Mouse (Mus musculus) heart, postnatal 25 days (tissue): ENCODE measurements at regions not wholly inside any gene's neighbourhood (a gene's known extent, or its start where the extent isn't known, plus 50 kb on each side); places are given as distances from the start of the nearest gene placed in this dataset.

Experiments used
- DNase-seq: peaks from one replicate; pipeline ENCODE4 v3.0.0; 2022; ENCODE audit warnings: low spot score
- intact Hi-C: fragments of 180-260 bp; cut with DNase I; formaldehyde crosslinking; loops from one replicate; pipeline ENCODE4 v1.15.1; 2025

DNA sequence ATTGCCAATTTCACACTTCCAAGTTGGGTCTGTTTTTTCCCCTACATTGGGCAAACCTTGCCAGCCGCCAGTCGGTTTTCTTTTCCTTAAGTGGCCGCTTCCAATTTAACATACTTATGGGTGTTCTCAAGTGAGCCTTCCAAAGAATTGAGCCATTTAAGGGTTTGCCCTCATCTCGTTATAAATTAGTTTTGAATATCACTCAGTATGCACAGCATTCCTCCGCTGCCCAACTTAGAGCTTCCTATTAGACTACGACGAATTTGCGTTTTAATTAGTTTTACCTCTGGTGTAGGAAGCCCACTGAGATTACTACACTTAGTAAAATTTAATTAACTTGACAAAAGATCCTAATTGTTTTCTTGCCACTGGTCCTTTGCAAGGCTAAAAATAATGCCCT, 209.9 kb downstream of the Cdh11 start:
- no peak for DNase-seq
- intact Hi-C loops, result no loop called here

DNA sequence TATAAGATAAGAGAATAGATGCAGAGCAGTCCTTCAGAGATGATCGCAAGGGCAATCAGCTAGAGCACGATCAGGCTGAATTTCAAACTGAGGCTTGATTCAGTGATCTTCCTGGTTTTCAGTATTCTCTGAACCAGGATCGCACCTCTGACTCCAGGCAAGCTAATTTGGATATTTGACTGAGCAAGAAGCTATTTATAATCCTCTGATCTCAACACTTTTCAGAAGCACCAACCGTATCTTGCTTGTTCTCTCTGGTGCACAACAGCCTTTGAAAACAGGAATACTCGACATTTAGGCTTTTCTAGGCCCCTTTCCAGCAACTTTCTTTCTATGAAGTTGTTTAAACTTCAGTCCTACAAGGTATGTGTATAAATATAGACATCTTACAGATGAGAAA, 217.7 kb downstream of the Cdh11 start:
- no peak for DNase-seq

DNA sequence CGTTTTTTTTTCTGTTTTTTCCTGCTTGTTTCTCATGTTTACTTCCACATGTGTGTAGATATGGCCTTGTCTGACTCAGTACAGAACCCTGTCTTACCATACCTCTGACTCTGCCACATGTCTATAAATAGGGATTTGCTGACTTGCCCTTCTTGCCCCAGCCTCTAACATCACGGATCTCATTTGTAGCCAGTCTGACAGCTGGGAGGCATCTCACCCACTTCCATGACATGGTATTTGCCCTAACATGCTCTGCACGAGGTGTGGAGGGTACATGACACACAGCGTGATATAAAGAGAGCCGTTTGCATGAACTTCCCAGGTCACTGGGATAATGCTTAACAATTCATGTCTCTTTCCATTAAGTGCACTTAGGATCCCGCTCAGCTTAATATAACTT, 231.2 kb downstream of the Cdh11 start:
- intact Hi-C loops, result no loop called here
- no peak for DNase-seq

More for the DNA sequence above, 217.7 kb downstream of the Cdh11 start:
- intact Hi-C loops, result no loop called here

DNA sequence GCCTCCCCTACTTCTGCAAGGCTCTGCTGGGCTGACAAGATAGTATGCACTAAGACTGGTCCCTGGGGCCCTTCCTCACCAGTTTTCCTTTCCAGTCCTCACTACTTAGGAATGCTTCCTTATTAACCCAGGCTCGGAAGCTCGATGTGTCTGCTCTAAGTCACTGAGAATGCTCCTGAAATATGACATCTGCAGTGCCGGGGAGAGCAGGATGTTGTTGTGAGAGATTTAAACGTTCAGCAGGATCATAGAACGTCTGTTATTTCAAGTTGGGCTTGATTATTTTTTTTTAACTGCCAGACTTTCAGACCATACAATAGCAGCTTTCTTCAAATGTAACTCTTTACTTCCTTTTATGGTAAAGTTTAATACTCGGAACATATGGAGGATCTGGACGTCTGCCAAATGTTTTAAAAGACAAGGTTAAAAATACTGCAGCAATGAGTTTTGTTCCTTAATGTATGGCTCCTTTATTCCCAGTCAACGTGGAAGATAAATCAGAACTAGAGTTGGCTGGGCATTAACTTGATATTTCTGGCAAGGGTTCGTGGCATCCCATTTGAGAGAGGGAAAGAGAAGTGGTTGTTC, 232.0 kb downstream of the Cdh11 start:
- intact Hi-C loops, result no loop called here
- no peak for DNase-seq

DNA sequence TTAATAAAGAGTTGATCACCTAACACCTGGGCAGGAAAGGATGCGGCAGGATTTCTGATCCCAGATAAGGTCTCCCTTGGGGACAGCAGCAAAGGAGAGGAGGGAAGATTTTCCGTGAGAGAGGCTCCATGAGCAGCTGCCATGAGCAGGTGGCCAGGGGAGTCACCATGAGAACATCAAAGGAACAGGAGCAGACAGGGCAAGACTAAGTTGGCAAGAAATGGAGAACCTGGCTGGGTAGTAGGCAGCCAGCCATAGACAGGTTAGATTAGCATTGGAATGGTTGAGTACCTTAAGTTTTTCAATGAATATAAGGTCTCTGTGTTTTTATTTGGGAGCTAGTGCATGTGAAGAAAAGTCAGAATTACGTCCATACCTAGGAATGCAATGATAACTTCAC, 246.6 kb downstream of the Cdh11 start:
- no peak for DNase-seq
- intact Hi-C loops, result no loop called here

DNA sequence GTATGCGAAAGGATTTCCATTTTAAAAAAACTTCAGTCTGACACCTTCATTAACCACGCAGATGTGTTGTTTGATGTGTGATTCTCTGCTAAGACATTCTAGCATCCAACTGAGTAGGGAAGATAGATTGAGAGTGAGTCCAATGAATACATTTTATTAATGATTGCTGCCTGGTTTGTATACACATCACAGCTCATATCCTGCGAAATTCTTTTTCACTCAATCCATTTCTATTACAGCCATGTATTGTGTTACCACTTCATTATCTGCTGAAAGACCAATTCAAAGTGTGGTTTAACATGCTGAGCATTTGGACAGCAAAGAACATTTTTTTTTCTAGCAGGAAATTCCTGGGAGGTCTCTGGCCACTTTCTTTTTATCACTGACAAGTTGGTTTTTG, 247.4 kb downstream of the Cdh11 start:
- no peak for DNase-seq
- intact Hi-C loops, result no loop called here

DNA sequence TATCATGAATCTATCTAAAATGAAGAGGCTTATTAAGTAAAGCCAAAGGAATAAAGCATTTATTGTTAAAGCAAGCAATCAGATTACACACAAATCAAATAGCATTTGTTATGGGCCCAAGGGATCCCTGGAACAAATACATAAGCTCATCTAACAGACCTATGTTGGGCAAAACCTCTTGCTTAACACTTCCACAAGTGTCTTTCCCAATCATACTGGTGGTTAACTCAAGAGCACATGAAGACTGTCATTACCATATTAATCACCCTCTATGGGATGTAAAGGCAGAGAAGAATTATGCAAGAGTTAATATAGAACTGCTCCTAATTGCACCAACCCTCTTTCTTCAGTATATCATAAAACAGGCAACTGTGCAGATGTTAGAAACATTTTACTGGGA, 267.0 kb downstream of the Cdh11 start:
- no peak for DNase-seq
- intact Hi-C loops, result no loop called here

DNA sequence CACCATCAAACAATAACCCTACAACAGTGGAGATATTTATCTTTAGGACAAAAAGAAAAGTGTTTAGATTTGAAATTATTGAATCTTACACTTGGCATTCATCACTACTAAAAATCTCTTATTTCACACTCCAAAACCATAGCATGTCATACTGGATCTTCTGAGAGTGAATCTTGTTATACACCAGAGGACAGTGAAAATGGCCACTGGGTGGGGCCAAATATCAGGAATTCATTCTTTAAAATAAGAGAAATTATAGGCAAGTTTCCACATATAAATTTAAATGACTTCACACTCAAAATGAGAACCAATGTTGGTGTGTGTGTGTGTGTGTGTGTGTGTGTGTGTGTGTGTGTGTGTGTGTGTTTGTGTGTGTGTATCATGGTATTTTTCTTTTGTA, 269.7 kb downstream of the Cdh11 start:
- intact Hi-C loops, result loop anchor here (2.0 kb wide), 1 partner anchor 269 kb away; the partner anchor contains the start of gene Cdh11

DNA sequence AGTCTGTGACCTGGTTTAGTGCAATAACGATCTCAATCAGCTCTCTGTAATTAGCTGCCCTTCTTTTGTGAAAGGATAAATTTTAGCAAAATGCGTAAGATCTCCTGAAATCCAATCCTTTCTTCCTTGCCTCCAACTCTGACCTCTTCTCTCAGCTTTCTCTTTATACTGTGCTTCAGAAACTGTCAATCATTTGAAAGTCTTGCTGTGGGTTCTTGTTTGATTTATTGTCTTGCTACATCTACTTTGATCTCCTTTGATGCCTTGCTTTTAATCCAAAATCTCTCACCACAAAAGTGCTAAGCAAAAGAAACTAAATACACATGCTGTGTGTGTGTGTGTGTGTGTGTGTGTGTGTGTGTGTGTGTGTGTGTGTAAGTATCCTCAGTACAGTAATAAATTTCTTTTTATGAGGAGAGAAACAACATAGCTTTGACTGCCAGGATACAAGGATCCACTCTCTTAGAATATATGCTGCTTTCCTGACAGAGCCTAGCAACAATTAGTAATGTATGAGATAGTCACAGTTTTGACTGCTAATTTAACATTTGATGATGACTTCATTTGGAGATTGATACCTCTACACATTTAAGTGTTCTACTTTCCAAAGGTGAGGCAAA, 270.5 kb downstream of the Cdh11 start:
- no peak for DNase-seq
- intact Hi-C loops, result loop anchor here (2.0 kb wide), 1 partner anchor 270 kb away; the partner anchor contains the start of gene Cdh11

More for the DNA sequence above, 269.7 kb downstream of the Cdh11 start:
- DNase-seq, result no peak

DNA sequence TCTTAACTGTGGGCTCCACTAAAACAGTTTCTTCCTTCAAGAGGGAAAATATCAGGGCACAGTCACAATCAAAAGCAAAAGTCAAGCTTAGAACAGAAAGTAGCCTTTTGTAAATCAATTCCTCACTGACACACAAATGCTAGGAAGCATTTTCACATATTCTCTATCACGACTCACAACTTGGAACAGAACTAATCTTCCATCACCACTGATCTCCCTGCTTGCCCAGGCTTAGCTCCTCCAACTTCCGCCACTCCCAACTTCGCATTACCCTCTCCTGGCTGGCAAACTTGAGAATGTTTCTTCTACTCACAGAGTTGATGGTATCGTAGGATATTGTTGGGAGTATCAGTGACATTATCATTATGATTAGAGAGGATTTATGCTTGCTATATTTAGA, 284.7 kb downstream of the Cdh11 start:
- intact Hi-C loops, result no loop called here
- no peak for DNase-seq

DNA sequence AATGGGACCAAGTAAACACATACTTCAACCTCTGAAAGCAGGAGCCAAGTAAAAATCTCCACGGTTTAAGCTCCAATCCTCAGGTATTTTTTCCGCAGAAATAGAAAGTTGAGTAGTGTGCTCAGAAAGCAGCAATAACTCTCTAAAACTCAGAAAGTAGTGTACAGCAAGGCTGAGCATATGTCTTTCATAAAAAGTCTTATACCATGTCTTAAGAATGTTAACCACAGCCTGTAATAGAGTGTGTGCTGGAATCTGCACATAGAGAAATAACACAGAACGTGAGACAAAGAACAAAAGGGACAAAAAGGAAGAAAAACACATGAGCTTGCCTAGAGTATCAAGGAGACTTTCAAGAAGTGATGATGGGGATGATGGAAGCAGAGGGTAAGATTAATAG, 285.2 kb downstream of the Cdh11 start:
- intact Hi-C loops, result no loop called here
- DNase-seq, result no peak

DNA sequence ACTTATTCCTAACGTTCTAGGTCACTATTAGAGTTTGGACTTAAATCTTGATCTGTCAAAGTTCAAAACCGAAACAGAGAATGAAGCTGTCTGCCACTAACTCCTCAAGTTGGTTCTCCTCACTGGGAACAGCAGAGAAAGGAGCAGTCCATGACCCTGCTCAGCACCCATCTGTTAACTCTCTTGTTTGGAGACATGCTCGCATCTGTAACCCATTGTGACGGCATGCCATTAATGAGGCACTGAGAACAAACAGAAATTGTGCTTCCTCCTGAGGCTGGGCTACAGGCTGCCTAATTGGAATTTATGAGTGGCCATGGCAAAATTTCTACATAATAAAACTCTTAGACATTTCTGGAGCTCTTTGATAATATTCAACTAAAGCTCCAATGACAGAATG, 286.4 kb downstream of the Cdh11 start:
- no peak for DNase-seq
- intact Hi-C loops, result no loop called here

DNA sequence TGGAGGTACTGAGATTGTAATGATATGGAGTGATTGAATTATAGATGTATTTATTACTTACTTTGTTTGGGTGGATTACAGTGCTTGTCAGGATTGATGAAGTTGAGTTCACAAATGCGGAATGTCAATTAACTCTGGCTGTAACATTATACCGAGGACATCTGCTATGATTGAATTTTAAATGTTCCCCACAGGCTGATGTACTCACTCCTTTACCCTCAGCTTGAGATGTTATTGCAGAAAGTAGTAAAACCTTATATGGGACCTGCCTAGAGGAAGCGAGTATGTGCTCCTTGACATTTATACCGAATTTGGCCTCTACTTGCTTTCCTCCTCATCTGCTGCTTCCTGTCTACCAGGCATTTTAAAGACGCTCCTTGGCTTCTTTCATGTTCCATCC, 288.3 kb downstream of the Cdh11 start:
- DNase-seq, result no peak
- intact Hi-C loops, result no loop called here

DNA sequence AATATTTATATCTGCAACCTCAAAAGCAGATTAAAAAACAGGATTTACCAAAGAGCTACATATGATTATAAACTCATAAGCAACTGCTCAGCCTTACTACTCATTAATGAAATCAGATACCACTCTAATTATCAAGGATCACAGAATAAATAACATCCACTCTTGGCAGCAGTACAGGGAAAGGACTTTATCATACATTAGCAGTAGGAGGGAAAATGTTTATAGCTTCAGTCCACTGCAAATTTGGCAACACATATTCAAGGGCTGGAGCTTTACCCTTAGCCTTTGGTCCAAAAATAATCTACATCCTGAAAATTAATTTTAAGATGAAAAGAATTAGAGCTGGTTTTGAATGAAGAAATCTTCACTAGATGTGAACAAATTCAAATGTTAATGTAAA, 288.7 kb downstream of the Cdh11 start:
- intact Hi-C loops, result no loop called here
- no peak for DNase-seq

DNA sequence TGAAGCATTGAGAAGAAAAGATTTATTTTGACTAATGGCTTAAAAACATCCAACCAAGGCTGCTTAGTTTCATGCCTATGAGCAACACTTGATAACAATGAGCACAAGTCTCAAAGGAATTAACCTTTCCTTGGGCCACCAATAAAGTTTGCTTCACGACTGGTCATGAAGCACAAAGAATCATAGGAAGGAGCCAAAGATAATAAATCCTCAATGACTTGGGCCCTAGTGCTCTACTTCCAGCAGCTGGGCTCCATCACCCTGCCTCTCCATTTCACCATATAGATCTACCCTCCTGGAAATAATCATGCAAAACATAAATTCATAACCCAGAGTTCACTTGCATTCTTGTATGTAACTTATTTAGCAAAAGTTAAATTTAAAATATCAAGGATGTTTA, 289.4 kb downstream of the Cdh11 start:
- no peak for DNase-seq
- intact Hi-C loops, result no loop called here

DNA sequence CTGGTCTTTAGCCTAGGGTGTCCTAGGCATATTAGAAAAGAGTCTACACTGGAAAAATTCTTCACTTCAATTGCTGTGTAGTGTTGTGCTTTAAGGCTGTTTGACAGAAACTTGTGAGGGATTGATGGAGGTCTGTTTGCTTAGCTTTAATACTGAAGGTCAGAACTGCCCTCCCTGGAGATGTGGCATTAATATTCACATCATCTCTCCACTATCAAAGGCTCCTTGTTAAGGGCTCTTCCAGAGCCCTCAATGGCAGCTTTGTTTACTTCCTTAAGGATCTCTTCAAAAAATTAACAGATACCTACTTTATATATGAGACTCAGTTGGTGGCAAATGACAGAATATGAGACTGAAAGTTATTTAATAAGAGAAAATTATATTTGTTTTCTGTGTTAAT, 294.4 kb downstream of the Cdh11 start:
- DNase-seq, result no peak
- intact Hi-C loops, result no loop called here

DNA sequence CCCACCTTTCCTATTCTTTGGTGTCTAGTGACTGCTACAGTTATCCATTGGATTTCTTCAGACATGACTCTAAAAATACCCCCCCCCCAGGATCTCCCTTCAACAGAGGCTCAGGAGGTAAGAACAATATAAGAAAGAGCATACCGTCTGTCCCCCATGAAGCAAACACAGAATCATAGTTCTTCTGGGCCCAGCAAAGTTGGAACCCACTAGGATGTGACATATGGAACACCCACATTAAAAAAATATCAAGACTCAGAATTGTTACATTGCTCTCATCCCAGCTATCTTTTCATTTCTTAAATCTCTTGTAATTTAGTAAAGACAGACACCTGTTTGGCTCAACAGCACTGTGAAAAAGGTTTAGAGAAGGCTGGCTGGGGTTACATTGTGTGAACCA, 297.2 kb downstream of the Cdh11 start:
- intact Hi-C loops, result no loop called here

DNA sequence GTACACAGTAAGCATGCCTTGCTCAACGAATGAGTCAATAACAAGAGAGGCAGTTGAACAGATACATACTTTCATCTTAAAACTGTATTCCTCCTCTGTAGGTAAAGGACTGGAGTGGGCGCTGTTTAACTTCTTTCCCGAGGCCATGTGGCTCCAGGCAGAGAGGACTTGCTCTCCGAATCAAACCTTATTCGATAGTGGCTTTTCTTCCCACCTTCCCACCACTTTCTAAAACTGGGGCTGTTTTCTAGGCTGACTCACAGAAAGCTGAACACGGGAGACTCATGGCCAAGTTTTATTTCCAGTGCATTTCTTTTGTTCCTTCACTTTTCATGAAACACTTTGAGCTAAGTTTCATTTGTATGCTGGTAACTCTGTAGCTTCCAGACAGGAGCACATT, 297.6 kb downstream of the Cdh11 start:
- intact Hi-C loops, result no loop called here

More for the DNA sequence above, 297.2 kb downstream of the Cdh11 start:
- DNase-seq, result no peak

DNA sequence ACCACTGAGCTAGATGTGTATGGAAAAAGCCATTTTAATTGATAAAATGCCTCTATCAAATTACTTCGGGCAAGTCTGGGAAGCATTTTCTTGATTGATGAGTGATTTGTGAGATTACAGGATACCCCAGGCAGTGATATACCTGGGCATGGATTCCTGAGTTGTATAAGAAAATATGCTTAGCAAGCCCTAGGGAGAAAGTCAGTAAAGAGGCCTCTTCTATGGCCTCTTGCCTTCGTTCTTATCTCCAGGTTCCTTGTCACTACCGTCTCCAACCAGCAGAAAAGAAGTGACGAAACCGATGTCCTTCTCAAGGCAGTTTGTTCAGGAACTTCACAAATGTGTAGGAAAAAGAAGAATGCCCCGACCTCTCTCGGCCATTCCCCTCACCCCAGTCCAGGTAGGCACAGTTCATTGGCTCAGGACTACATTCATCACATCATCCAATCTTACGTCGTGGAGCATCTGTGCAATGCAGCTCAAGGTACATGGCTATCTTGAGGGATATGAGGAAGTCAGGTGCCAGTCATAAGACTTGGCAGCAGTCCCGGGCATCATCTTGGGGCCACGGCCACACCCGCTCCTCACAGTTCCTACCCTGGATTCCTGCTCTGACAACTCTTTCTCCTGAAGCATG, 310.2 kb downstream of the Cdh11 start:
- intact Hi-C loops, result no loop called here
- no peak for DNase-seq

More for the DNA sequence above, 297.6 kb downstream of the Cdh11 start:
- no peak for DNase-seq

DNA sequence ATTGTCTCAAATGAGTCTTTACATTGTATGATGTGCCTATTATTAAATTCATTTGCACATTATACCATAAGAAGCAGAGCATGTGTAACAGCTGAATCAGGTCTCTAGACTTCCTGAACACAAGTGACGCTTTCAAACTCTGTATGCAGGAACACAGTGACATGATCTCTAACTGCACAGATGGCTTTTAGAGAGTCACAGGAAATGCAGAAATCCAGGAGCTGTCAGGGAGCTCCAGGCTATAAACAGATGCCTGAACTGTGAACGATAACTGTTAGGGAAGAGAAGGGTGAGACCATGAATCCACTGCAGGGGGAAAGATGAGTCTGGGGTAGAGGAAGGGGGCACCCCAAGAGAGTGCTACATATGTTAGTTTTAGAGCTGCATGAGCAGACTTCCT, 311.2 kb downstream of the Cdh11 start:
- intact Hi-C loops, result no loop called here
- no peak for DNase-seq

DNA sequence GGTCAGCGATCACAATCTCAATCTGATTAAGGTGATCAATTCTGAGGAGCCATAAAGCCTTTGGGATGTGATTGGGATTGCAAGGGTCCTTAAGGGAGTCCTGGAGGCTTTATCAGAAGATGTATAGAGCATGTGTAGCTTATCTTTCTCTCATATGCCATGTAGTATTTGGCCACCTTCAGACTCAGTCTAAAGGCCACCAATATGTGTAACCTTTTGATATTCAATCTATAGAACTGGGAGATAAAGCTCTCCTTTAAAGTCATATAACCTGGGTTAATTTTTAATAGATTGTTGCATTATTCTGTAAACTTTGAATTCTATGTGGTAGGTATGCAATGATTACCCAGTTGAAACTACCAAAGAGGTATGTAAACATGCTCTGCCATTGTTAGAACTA, 314.1 kb downstream of the Cdh11 start:
- no peak for DNase-seq
- intact Hi-C loops, result no loop called here

DNA sequence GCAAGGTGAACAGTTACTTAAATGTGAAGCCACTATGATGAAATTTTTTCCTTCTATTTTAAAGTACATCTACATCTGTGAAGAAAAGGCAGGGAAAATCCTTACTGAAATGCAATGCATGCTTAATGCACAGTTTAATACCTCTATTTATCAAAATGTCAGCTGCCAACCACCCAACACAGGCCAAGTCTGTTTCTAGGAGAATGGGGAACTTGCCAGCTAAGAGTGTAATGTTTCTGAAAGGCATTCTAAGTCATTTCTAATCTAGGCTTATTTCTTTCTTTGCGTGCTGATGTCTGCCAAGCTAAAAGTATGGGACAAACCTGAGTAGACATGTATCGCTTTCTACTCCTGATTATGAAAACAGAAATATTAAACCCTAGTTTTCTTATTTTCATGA, 322.8 kb downstream of the Cdh11 start:
- no peak for DNase-seq
- intact Hi-C loops, result no loop called here
